In the genomic region with DNA sequence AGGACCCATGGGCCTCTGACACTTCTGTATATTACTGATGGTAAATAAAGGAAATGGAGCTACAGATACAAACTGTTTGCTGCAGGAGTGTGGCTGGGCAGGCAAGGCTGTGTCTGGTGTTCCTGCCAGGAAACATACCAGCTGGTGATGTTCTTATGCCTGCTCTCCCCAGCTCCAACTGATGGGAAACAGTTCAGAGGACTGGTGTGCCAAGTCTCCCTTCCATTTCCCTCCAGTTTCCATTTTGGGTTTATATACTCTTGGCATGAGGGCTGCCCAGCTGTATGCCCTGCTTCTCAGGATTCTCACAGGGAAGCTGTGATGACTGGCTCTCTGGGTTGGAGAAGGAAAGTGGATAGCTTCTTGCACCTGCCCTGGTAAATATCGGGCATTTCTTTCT, we compare ENCODE assay signal across 16 mouse cellular contexts.
A peak's percentile ranks its signal among the peaks of the same experiment; 100 is the strongest.
DNase-seq lines count a peak whose midpoint lies in the region; ATAC-seq and TF ChIP-seq lines count a peak whose summit lies in the region.
"Had no signal": no experiment of that assay in that cellular context is flagged by ENCODE, and none has a peak within 500 bp of the region (broad histone marks: within the 10 kb centered on the region; RNA-seq: fewer than 3 reads in every experiment).

No protein-coding gene starts in this region.

- H3K27me3 ChIP-seq in forebrain, embryonic 15.5 days: no peaks in the 10 kb centered on the region
- no peaks in the 10 kb centered on the region for H3K27me3 ChIP-seq in forebrain, embryonic 11.5 days (ENCODE audit: control insufficient read depth, insufficient read depth, low read length)

- H3K4me2 ChIP-seq in forebrain, embryonic 15.5 days (replicated peaks): no peak overlapping the region
- no peak overlapping the region for H3K4me2 ChIP-seq in forebrain, embryonic 11.5 days (ENCODE audit: low read depth, low read length, severe bottlenecking)
- H3K4me2 ChIP-seq: liver, embryonic 11.5 days had no signal

- H3K4me3 ChIP-seq in forebrain, embryonic 15.5 days: no peak overlapping the region
- H3K4me3 ChIP-seq in forebrain, embryonic 11.5 days (ENCODE audit: low read depth, low read length): no peak overlapping the region
- H3K4me3 ChIP-seq: limb, embryonic 10.5 days had no signal

- H3K36me3 ChIP-seq in forebrain, embryonic 15.5 days: no peaks in the 10 kb centered on the region
- H3K36me3 ChIP-seq in forebrain, embryonic 11.5 days (ENCODE audit: control insufficient read depth, insufficient read depth, low read length): no peaks in the 10 kb centered on the region
- H3K36me3 ChIP-seq: limb, embryonic 10.5 days had no signal

- no peaks in the 10 kb centered on the region for H3K4me1 ChIP-seq in forebrain, embryonic 15.5 days
- H3K4me1 ChIP-seq in forebrain, embryonic 11.5 days (replicated peaks; ENCODE audit: control insufficient read depth, insufficient read depth, low read length): no peaks in the 10 kb centered on the region
- H3K4me1 ChIP-seq: limb, embryonic 10.5 days had no signal

- no peak overlapping the region for H3K27ac ChIP-seq in forebrain, embryonic 15.5 days (replicated peaks)
- H3K27ac ChIP-seq in forebrain, embryonic 11.5 days (ENCODE audit: low read depth, low read length): no peak overlapping the region
- H3K27ac ChIP-seq: limb, embryonic 10.5 days had no signal

- no peak overlapping the region for H3K9ac ChIP-seq in forebrain, embryonic 15.5 days (replicated peaks)
- no peak overlapping the region for H3K9ac ChIP-seq in forebrain, embryonic 11.5 days (ENCODE audit: low read length)

- no peaks in the 10 kb centered on the region for H3K9me3 ChIP-seq in forebrain, embryonic 15.5 days
- H3K9me3 ChIP-seq in forebrain, embryonic 11.5 days (ENCODE audit: control insufficient read depth, low read length): no peaks in the 10 kb centered on the region
- H3K9me3 ChIP-seq: limb, embryonic 10.5 days had no signal

- no peak for TF ChIP-seq POLR2A in brain, embryonic 14.5 days (IDR thresholded peaks at IDR 0.05; ENCODE audit: borderline replicate concordance, extremely low read depth, insufficient read depth, insufficient read length, poor library complexity, severe bottlenecking)

- ATAC-seq in forebrain, embryonic 15.5 days (replicated peaks): 0 out of 2 replicates have a peak, but pooled peaks have one; percentile 41
- ATAC-seq in forebrain, embryonic 11.5 days (replicated peaks; ENCODE audit: low FRiP score): no peak
- ATAC-seq: inflammation-experienced regulatory T-cells, adult 6 months had no signal

- WGBS in forebrain, embryonic 15.5 days: 83% methylated on average over 1 of the region's 1 CpGs
- 100% methylated on average over 1 of the region's 1 CpGs for WGBS in forebrain, embryonic 11.5 days

- no peak for DNase-seq in forebrain, embryonic 11.5 days (ENCODE audit: low spot score)
- DNase-seq in brain, adult 2 months (ENCODE audit: low read depth, low spot score): peak; percentile 69
- peak; percentile 41 for DNase-seq in brain, embryonic 14.5 days (ENCODE audit: low read depth)
- DNase-seq in layer of hippocampus, postnatal 14 days (ENCODE audit: low spot score in 2 of 2): peak; percentile 25 to 52
- no peak for DNase-seq in thymus, postnatal 14 days
- DNase-seq in adrenal gland, adult 2 months: no peak
- DNase-seq: gastrocnemius, postnatal 25 days; kidney, adult 9 months; kidney, postnatal 36 days; lung, adult 2 months; lung, postnatal 36 days; thymus, adult 18-20 months had no signal

- no peak for TF ChIP-seq CTCF in brain, embryonic 14.5 days (IDR thresholded peaks at IDR 0.05; ENCODE audit: borderline replicate concordance, extremely low read depth, insufficient read depth, insufficient read length)

Comparison
In these comparisons a context has a peak if more than half of its experiments do, and no peak if none do; other contexts are left out.
1. DNase-seq: peak in brain, adult 2 months (single experiment), brain, embryonic 14.5 days (single experiment) and layer of hippocampus, postnatal 14 days (2 of 2); none in forebrain, embryonic 11.5 days (single experiment), thymus, postnatal 14 days (single experiment) and adrenal gland, adult 2 months (single experiment).